Mouse (Mus musculus) E14TG2a.4 (cell line): ENCODE measurements at regions not wholly inside any gene's neighbourhood (a gene's known extent, or its start where the extent isn't known, plus 50 kb on each side); places are given as distances from the start of the nearest gene placed in this dataset.
A peak's percentile ranks its signal among the peaks of the same experiment; 100 is the strongest.

Experiments
- H3K27me3 ChIP-seq: 2 replicates; pipeline ENCODE4 v1.6.1; 2014; ENCODE audit warnings: low read length, control low read depth; ENCODE audit not compliant: insufficient read depth
- H3K36me3 ChIP-seq: 2 replicates; pipeline ENCODE4 v1.6.1; 2014; ENCODE audit warnings: low read length, control low read depth; ENCODE audit not compliant: insufficient read depth
- H3K4me1 ChIP-seq: replicated peaks from 2 replicates; pipeline ENCODE4 v1.6.1; 2014; ENCODE audit warnings: low read depth, low read length, control low read depth
- H3K4me3 ChIP-seq: replicated peaks from 2 replicates; pipeline ENCODE4 v1.5.1; 2014; ENCODE audit warnings: mild to moderate bottlenecking, low read length
- H3K9me3 ChIP-seq: 2 replicates; pipeline ENCODE4 v1.6.1; 2014; ENCODE audit warnings: low read length, control low read depth
- CTCF ChIP-seq: conservative IDR thresholded peaks from 2 replicates; pipeline ENCODE4 v1.5.1; 2014; ENCODE audit warnings: low read length
- NANOG ChIP-seq: IDR thresholded peaks from 2 replicates; pipeline ENCODE4 v1.6.1; 2014; ENCODE audit warnings: borderline replicate concordance, low read length, mixed read lengths
- POU5F1 ChIP-seq: IDR thresholded peaks from 2 replicates; pipeline ENCODE4 v1.6.1; 2014; ENCODE audit warnings: low read length, borderline replicate concordance

GRCm38 (mm10) chr7:117747991-117748390 lies 367.2 kb downstream of the Xylt1 start:
- H3K4me3 ChIP-seq: no peak overlapping the region

GRCm38 (mm10) chr7:117746393-117746792 lies 365.6 kb downstream of the Xylt1 start:
- H3K27me3 ChIP-seq: no peaks in the 10 kb centered on the region
- H3K9me3 ChIP-seq: no peaks in the 10 kb centered on the region
- no peak for TF ChIP-seq CTCF
- no peak for TF ChIP-seq POU5F1
- TF ChIP-seq NANOG: no peak
- no peaks in the 10 kb centered on the region for H3K36me3 ChIP-seq
- no peak overlapping the region for H3K4me3 ChIP-seq
- no peaks in the 10 kb centered on the region for H3K4me1 ChIP-seq

More at GRCm38 (mm10) chr7:117747991-117748390, 367.2 kb downstream of the Xylt1 start:
- no peak for TF ChIP-seq NANOG
- no peak for TF ChIP-seq POU5F1
- TF ChIP-seq CTCF: no peak
- Histone ChIP-seq H3K9me3 (no peaks in the 10 kb centered on the region), H3K27me3 (no peaks in the 10 kb centered on the region), H3K4me1 (no peaks in the 10 kb centered on the region), H3K36me3 (no peaks in the 10 kb centered on the region)

GRCm38 (mm10) chr7:117739706-117740105 lies 358.9 kb downstream of the Xylt1 start:
- Histone ChIP-seq H3K4me3 (no peak overlapping the region), H3K36me3 (no peaks in the 10 kb centered on the region), H3K4me1 (peaks cover 15% of the 10 kb centered on the region), H3K9me3 (no peaks in the 10 kb centered on the region), H3K27me3 (no peaks in the 10 kb centered on the region)
- TF ChIP-seq NANOG: no peak
- TF ChIP-seq POU5F1: no peak
- TF ChIP-seq CTCF: no peak

GRCm38 (mm10) chr7:117735699-117736020 lies 354.9 kb downstream of the Xylt1 start:
- no peaks in the 10 kb centered on the region for H3K27me3 ChIP-seq
- no peak overlapping the region for H3K4me3 ChIP-seq
- H3K36me3 ChIP-seq: no peaks in the 10 kb centered on the region
- TF ChIP-seq CTCF (no peak), POU5F1 (no peak), NANOG (no peak)
- H3K4me1 ChIP-seq: peaks cover 15% of the 10 kb centered on the region
- H3K9me3 ChIP-seq: no peaks in the 10 kb centered on the region

GRCm38 (mm10) chr7:117734994-117735698 lies 354.4 kb downstream of the Xylt1 start:
- H3K9me3 ChIP-seq: no peaks in the 10 kb centered on the region
- no peaks in the 10 kb centered on the region for H3K36me3 ChIP-seq
- TF ChIP-seq CTCF (no peak), POU5F1 (no peak), NANOG (no peak)
- H3K27me3 ChIP-seq: no peaks in the 10 kb centered on the region
- H3K4me3 ChIP-seq: no peak overlapping the region
- peaks cover 15% of the 10 kb centered on the region for H3K4me1 ChIP-seq

- H3K4me1 ChIP-seq: no peaks in the 10 kb centered on the region
- TF ChIP-seq NANOG: no peak
- no peak for TF ChIP-seq POU5F1
- TF ChIP-seq CTCF: peak; percentile 32
- H3K36me3 ChIP-seq: no peaks in the 10 kb centered on the region
- H3K27me3 ChIP-seq: no peaks in the 10 kb centered on the region
- peaks cover 21% of the 10 kb centered on the region for H3K9me3 ChIP-seq
- no peak overlapping the region for H3K4me3 ChIP-seq
Observed at GRCm38 (mm10) chr7:117729067-117729466, 348.3 kb downstream of the Xylt1 start.
